Mouse (Mus musculus) activated CD4-positive, CD25-positive, alpha-beta regulatory T cell, adult 4 months (primary cell): ENCODE data around the gene Kpna2. TPM values are rescaled to one million over a fixed set of nuclear protein-coding genes. Genes with fewer than 3 reads are reported as not detected.
"Not testable (repeated sequence)": the region's sequence is repeated elsewhere in the genome, so short reads cannot be mapped to it uniquely, and the experiment has no call there.

Experiments
- ATAC-seq: one replicate; pipeline ENCODE4 v1.8.0; 2017
- polyA plus RNA-seq, 2 experiments: library from polyadenylated mRNA; unstranded; fragments of 100-300 nt; shearing (Covaris generic); gene quantifications; one replicate each; pipeline ENCODE4 v1.2.1; 2017

The Kpna2 gene
- polyA plus RNA-seq, 2 experiments from 2014 or later = 202 to 218 TPM

DNA sequence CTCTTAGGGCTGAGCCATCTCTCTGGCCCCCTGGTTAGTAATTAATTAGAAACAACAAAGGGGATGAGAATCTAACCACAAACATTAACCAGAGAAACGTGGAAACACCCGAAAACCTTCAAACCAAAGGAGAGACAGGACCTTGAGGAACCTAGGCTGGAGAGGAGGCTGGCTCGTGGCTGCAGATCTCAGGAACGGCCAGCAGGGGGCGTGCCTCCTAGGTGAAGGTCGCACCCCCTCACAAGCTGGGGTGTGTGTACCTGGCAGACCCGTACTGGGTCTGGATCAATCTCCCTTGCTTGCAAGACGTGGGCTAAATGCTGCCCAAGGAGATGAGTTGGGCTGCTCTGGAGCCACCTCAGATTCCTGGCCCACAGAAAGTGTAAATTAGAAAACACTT lies 19.3 kb upstream of the Kpna2 start:
- ATAC-seq = no peak

DNA sequence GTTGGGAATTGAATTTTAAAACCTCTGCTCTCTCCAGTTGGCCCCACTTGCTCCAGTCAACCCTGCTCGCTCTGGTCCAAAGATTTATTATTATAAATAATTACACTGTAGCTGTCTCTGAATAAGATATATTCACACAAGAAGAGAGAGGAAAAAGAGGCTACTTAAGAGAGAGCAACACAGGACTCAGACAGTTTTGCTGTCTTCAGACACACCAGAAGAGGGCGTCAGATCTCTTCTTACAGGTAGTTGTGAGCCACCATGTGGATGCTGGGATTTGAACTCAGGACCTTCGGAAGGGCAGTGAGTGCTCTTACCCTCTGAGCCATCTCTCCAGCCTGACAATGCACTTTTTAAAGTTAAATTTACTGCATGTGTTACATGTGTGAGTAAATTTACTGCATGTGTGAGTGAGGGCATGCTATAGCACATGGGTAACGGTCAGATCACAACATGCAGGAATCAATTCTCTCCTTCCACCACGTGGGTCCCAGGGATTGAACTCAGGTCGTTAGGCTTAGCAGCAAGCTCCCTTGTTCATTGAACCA lies 18.1 kb upstream of the Kpna2 start:
- no peak for ATAC-seq

DNA sequence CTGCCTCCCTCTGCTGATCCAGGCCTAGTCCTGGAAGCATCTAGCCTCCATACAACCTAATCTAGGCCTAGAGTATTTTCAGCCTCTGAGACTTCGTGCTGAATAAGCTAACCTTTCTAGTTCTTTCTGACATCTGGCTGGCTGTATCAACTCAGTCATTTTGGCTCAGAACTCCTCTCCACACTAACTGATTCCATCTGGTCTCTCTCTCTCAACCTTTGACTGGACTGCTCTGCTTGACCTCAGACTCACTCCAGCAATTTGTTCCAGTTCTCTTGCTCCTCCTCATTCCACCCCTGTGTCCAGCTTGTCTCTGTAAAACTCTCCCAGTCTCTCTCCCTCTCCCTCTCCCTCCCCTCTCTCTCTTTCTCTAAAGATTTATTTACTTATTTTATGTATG lies 17.6 kb upstream of the Kpna2 start:
- ATAC-seq = no peak

DNA sequence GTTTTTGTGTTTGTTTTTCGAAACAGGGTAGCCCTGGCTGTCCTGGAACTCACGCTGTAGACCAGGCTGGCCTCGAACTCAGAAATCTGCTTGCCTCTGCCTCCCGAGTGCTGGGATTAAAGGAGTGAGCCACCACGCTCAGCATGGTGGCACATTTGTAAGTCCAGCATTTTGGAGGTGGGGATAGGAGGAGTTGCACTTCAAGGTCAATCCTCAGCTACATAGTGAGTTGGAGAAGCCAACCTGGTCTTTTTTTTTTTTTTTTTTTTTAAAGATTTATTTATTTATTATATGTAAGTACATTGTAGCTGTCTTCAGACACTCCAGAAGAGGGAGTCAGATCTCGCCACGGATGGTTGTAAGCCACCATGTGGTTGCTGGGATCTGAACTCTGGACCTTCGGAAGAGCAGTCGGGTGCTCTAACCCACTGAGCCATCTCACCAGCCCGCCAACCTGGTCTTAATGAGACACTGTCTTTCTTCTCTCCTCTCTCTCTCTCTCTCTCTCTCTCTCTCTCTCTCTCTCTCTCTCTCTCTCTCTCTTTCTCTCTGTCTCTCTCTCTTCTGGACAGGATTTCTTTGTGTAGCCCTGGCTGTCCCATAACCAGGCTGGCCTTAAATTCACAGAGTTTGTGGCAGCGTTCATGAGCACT lies 16.3 kb upstream of the Kpna2 start:
- not testable (repeated sequence) for ATAC-seq

DNA sequence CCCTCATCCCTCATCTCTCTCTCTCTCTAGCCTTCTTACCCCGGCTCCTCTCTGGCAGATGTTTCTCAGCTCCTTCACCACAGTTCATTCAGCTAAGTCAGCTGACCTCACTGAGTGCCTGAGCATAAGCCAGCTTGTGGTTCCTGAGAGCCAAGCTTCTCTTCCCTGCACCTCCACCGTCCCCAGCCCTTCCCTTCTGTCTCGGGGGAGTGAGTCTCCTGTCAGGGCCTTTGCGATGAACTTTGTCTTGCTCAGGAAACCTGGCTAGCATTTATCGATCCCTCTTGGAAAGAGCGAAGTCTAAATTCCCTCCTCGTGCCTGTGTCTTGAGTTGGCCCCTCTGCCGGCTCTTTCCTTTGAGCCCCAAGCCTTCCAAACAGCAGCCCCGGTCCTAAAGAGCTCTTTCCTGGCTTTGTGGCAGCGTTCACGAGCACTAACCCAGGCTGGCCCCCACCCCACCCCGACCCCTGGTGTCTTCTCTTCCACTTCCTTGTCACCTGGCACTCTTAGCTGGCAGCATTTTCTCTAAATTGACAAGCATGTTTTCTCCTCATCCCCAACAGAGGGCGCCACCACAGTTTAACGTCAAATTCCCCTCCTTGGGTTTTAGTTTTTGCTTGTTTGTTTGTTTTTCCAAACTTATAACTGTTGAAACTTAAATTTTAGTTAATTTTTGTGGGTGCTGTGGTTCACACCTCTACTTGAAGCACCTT lies 15.4 kb upstream of the Kpna2 start:
- no peak for ATAC-seq

DNA sequence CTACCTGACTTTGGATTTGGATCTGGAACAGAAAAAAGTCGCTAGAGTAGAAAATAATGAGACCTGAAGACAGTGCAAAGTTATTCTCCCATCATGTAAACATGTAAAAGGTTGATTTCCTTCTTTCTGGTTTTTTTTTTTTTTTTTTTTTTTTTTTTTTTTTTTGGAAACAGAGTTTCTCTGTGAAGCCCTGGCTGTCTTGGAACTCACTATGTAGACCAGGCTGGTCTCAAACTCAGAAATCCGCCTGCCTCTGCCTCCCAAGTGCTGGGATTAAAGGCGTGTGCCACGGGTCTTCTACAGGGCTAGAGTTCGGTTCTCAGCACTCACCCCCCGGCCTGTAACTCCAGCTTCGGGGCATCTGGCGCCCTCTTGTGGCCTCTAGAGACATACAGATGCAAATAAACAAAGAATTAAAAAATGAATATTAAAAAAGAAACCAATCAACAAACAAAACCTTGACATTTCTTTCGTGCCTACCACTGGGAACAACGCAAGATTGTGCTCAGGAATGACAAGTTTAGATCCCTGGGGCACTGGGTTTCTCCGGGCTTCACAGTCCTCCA lies 14.8 kb upstream of the Kpna2 start:
- no peak for ATAC-seq

DNA sequence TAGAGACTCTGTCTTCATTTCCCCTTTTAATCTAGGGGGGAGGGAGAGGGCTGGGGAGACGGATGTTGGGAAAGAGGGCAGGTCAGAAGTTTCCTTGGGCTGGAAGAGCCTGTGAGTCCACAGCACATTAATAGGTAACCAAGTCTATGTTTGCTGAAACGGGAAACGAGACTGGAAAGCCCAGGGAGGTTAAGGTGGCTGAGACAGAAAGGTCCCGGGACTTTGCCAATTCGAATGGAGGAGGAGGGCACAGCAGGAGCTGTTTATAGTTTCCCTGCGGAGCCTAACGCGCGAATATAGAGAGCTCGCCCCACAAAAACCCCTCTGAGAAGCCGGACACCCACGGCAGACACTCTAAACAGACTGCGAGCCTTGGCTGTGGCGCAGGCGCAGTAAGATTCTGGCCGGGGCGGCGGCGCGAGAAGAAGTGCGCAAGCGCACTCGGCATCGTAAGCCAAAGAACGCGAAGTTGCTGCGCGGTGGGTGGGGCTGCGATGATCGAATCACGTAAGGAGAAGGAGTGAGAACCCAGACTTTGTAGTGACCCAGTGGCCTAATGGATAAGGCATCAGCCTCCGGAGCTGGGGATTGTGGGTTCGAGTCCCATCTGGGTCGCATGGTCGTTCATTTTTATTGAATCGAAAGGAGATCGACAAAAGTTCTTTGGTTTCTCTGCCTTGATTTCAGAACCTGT lies 13.1 kb upstream of the Kpna2 start:
- peak; percentile 81 for ATAC-seq

DNA sequence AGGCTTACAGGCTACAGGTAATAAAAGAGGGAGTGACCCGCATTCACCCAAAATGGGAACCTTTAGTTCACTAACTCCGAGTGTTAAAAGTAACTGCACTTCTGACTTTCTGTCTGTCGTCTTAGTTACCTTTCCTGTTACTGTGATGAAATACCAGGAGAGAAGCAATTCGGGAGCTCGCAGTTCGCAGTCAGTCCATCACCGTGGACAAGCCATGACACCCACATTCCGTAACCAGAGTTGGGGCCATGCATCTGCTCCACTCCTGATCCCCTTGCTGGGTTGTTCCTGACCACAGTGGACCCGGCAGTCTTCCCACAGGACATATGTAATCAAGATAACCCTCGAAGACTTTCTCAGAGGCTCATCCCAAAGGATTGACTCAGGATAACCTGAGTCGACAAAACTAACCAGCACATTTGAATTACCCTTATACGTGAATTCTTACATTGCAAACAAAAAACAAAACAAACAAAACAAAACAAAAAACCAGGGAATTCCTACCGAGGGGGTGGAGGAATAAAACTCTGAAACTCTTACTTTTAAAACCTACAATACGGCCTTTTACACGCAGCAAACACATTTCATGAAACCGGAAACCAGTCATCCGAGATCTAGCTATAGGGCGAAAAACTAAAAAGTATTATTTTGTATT lies 12.5 kb upstream of the Kpna2 start:
- peak; percentile 45 for ATAC-seq

DNA sequence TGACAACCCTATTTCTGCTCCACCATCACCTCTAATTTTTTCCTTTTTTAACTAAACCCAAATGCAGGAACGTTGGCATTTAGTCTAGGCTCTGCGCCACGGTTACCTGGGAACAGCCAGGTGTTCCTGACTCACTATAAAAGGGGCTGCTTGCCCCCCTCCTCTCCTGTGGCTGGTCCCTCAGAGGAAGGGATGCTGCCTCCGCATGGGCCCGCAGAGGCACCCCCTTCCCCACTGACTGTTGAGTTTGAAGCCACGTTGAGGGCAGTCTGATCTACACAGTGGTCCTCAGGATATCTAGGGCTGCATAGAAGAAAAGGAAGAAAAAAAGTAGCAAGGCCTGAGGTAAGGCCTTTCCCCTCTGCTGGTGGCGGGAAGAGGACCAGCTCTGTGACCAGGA lies 11.8 kb upstream of the Kpna2 start:
- ATAC-seq = no peak

DNA sequence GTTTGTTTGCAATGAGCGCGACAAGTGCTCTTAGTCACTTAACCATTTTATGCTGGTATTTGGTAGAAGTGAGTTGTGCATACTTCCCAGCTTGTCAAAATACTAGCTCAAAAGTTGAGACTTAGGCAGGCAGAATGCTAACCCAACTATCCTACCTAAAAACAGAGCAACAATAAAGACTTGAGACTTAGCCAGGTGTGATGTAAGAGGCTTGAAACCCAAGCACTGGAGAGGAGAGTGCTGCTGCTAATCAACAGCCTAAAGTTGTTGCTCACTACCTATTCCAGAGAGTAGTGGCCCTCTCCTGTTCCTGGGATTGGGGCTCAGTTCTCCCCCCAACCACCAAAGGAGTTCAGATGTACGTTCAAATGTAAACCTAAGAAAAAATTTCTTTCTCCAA lies 11.1 kb upstream of the Kpna2 start:
- no peak for ATAC-seq

DNA sequence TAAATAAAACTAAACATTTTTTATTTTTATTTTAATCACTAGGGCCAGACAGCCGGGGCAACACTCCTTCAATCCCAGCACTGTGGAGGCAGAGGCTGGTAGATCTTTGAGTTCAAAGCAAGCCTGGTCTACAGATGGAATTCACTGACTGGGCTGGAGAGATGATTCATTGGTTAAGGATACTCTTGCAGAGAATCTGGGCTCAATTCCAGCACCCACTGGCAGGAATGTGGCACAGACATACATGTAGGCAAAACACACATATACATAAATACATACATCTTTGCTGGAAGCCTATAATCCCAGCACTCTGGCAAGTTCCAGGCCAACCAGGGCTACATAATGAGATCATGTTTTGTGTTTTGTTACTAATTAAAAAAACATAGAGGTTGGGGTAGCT lies 6.2 kb upstream of the Kpna2 start:
- ATAC-seq = no peak

DNA sequence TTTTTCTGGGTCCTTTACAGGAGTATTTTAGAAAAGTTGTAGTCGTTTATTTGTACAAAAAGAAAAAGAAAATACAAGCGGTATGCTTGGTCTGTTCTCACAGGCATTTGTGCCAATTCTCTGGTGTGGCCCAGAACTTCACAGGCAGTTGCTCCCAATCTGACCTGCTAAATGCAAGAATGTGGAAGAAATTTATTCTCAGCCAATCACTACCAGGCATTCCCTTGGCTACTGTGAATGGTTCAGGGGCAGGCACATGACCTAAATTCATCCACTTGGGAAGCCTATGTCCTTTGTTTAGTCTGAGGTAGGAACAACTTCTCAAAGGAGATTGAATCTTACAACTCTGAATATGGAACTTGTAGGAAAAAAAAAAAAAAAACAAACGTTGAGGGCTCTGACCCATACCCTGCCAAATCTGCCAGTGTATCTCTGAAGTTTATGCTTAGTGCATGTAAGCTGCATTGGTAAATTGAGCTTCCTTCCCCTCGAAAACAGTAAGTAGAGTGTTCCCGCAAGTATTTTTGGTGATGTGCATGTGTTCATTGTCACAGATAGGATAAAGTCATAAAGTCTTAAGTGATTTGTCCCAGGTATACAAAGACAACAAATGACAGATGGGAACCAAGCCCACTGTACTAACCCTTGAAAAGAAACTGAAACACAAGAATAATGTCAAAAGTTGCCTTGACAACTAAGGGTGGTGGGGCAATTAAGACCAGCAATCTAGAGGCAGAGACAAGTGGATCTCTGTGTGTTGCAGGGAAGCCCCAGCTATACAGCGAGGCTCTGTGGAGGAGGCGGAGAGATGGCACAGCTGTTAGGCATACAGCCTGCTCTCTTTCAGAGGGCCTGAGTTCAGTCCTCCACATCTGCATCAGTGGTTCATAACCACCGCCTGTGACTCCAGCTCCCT lies 2.7 kb upstream of the Kpna2 start:
- ATAC-seq = no peak

DNA sequence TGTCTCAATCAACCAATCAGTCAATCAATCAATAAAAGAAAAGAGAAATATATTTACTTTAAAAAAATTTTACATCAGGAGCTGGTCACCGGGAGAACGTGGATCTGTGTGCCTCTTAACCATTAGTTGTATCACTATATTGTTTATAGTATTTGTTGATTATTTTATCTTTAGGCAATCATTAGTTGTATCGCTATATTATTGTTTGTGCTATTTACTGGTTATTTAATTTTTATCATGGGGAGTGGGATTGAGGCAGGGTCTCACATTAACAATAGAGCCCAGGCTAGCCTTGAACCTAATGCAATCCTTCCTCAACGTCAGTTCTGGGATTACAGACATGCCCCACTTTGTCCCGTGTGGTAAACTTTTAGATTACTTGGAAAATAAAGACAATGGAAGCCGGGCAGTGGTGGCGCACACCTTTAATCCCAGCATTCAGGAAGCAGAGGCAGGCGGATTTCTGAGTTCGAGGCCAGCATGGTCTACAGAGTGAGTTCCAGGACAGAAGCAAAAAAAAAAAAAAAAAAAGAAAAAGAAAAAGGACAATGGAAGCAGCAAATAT lies 690 bp upstream of the Kpna2 start:
- no peak for ATAC-seq

DNA sequence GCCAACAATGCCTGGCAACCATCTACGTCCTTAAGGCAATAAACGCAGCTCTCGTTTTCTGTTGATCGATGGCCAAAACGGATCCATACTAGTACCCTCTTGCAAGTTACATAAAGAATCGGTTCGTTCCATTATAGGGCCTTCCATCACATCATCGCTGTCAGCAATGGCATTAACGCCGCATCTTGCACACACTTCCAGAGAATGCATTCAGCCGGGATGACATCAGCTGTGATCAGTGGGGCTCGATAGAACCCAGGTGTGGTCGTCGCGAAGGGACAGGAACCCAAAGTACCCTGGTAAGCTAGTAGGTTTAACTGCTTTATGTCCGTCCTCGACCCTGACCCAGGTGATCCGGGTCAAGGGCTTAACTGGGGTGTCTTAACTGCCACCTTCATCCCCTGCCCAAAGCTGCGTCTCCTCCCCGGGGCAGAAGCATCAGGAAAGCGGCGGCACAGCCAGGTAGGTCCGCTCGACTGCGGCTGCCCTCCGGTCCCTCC lies 640 bp downstream of the Kpna2 start:
- no peak for ATAC-seq

DNA sequence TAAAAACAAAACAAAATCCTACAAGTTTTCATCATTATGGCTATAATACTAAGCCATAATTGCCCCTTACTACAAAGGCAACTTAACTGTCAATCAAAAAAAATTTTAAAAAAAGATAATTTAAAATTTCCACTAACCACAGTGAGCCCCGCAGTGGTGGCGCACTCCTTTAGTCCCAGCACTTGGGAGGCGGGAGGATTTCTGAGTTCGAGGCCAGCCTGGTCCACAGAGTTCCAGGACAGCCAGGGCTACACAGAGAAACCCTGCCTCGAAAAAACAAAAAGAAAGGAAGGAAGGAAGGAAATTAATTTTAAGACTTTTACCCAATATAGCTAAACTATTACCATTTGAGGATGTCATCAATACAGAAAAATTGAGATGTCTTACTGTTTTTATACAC lies 1.4 kb downstream of the Kpna2 start:
- ATAC-seq = no peak

DNA sequence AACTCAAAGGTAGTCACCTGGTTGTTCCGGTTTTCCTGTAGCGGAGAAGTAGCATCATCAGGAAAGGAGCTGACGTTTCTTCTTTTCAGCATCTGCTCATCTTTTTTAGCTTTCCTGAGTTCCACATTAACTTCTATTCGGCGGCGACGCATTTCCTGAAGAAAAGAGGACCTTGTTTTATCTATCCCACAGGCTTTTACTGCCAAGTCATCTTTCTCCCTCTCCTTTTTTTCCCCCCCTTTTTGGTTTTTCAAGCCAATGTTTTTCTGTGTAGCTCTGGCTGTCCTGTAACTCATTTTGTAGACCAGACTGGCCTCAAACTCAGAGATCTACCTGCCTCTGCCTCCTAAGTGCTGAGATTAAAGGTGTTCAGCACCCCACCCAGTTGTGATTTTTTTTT lies 2.8 kb downstream of the Kpna2 start:
- not testable (repeated sequence) for ATAC-seq

DNA sequence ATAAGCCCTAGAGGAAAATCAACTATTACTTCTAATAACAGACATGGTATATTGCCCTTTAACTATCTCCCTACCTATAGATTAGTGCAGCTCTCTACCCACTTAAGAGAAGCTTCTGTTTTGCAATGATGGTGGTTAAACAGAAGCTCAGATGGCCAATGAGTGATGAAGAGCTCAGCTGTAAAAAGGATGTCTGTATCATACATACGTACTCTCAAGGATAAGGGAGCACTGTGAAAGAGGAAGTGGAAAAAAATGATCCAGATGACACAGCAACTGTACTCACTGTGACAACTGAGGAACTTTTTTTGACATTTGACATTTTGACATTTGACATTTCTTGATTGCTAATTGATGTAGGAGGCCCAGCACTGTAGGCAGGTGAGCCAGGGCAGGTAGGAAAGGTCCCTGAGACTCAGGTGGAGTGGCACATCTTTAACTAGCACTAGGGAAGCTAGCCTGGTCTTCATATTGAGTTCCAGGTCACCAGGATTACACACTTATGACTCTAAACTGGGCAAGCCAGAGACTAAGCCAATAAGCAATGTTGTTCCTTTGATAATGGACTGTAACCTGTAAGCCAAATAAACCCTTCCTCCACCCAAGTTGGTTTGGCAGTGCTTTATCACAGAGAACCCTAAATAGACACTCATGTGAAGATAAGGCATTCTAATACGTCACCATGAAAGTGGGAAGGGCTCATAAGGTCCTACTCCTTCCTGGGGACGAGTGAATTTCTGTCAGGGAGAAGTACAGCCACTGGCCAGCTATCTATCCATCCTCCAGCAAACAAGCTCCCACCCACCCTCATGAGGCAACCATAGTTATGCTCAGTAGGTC lies 4.9 kb downstream of the Kpna2 start:
- ATAC-seq = peak; percentile 26

DNA sequence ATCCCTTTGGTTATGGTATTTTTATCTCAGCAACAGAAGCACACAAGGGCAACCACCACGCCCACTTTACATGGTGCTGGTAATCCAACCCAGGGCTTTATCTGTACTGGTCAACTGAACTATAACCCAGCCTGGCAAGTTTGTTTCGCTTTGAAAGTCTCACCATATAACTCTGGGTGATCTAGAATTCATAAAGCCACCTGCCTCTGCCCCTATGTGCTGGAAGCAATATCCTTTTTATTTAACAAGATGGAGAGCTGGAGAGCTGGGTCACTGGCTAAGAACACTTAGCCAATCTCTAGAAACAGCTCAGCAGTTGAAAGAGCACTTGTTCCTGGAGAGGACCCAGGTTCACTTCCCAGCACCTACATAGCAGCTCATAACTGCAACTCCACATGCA lies 12.0 kb downstream of the Kpna2 start:
- ATAC-seq = no peak

DNA sequence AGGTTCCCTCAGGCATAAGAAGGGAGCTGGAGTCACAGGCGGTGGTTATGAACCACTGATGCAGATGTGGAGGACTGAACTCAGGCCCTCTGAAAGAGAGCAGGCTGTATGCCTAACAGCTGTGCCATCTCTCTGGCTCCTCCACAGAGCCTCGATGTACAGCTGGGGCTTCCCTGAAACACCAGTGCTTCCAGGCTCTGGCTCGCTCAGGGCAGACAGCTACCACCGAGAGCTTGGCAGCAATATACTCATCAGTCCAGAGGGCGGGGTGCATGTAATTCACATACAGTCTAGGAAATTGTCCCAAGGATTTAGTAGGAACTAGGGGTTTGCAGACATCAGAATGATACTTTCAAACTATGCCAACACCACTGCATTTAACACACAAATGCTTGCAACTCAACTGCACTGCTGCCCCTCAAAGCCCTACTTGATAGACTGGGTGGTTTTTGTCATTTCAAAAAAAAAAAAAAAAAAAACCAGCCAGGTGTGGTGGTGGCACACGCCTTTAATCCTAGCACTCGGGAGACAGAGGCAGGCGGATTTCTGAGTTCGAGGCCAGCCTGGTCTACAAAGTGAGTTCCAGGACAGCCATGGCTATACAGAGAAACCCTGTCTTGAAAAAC lies 13.2 kb downstream of the Kpna2 start:
- ATAC-seq = not testable (repeated sequence)

DNA sequence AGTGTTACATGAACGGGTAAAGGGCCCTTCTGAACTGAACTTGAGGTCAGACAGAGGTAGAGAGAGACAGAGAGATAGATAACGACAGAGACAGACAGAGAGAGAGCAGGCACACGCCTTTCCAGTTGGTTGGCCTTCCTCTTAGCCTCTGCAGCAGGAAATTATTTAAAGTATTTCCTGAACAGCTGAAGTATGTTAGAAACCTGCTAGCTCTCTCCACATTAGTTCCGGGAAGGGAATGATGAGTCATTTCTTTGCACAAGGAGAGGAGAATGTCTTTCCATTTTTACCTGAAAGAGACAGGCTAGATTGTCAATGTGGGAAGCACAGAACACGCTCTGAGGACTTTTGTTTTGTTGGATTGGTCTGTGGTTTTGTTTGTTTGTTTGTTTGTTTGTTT lies 17.0 kb downstream of the Kpna2 start:
- no peak for ATAC-seq
